Mouse (Mus musculus): ENCODE measurements at regions not wholly inside any gene's neighbourhood (a gene's known extent, or its start where the extent isn't known, plus 50 kb on each side); places are given as distances from the start of the nearest gene placed in this dataset.

DNA sequence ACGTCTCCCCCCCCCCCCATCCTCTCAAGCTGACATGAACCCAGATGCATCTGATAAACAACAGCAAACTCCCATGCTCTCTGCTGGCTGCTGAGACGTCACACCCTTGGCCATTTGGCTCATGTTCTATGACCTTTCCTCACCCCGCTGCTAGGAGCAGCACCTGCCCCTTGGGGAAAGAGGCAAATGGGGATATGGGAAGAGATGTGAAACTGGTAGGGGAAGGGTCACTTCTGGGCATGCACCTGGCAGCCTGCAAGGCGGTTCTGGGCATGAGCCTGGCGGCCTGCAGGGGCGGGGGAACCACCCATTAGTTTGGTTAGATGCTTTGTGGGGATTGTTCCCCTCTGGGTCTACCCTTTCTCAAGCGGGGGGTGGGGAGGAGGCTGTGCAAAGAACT, 187.9 kb upstream of the Zfp618 start:
- no peak overlapping the region for H3K4me2 ChIP-seq (ENCODE audit: low read depth, low read length)
- peaks cover 5% of the 10 kb centered on the region; the same call in 1 of the 2 replicates for H3K4me1 ChIP-seq (ENCODE audit: control insufficient read depth, insufficient read depth, low read length)
- no peaks in the 10 kb centered on the region for H3K36me3 ChIP-seq (ENCODE audit: control insufficient read depth, insufficient read depth, low read length)
- WGBS, result 63% methylated on average over 7 of the region's 7 CpGs
- ATAC-seq (ENCODE audit: insufficient read depth, low FRiP score), result no peak
- no peaks in the 10 kb centered on the region for H3K9me3 ChIP-seq (replicated peaks; ENCODE audit: control insufficient read depth, low read length)
- no peak overlapping the region for H3K27ac ChIP-seq (ENCODE audit: low read length)
- peaks cover 11% of the 10 kb centered on the region; the same call in 1 of the 2 replicates for H3K27me3 ChIP-seq (ENCODE audit: control insufficient read depth, insufficient read depth, low read length)
- H3K4me3 ChIP-seq (replicated peaks; ENCODE audit: low read length), result no peak overlapping the region
- no peak overlapping the region for H3K9ac ChIP-seq (ENCODE audit: low read length)

DNA sequence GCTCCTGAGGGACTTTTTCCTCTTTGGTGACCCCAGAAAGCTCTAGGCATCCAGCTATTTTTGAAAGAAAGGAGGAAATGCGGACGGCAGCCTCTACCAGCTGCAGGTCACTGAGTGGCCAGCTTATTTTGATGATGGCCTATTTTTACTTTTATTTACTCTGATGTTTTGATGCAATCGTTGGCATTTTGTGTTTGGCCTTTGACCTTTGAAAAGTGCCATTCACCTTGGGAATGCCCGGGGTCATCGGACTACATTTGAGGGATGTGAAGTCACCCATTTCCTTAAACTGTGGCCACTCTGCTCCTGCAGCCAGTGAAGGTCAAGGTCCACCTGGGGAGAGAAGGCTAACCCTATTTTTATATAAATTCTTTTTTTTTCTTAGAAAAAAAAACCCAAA, 186.8 kb upstream of the Zfp618 start:
- H3K27me3 ChIP-seq (ENCODE audit: control insufficient read depth, insufficient read depth, low read length), result peaks cover 11% of the 10 kb centered on the region; the same call in 1 of the 2 replicates
- no peaks in the 10 kb centered on the region for H3K9me3 ChIP-seq (replicated peaks; ENCODE audit: control insufficient read depth, low read length)
- H3K4me2 ChIP-seq (ENCODE audit: low read depth, low read length), result no peak overlapping the region
- H3K36me3 ChIP-seq (ENCODE audit: control insufficient read depth, insufficient read depth, low read length), result no peaks in the 10 kb centered on the region
- 80% methylated on average over 5 of the region's 5 CpGs for WGBS
- H3K4me3 ChIP-seq (replicated peaks; ENCODE audit: low read length), result no peak overlapping the region
- no peak for ATAC-seq (ENCODE audit: insufficient read depth, low FRiP score)
- H3K9ac ChIP-seq (ENCODE audit: low read length), result no peak overlapping the region
- H3K4me1 ChIP-seq (ENCODE audit: control insufficient read depth, insufficient read depth, low read length), result peaks cover 5% of the 10 kb centered on the region; the same call in 1 of the 2 replicates
- no peak overlapping the region for H3K27ac ChIP-seq (ENCODE audit: low read length)

DNA sequence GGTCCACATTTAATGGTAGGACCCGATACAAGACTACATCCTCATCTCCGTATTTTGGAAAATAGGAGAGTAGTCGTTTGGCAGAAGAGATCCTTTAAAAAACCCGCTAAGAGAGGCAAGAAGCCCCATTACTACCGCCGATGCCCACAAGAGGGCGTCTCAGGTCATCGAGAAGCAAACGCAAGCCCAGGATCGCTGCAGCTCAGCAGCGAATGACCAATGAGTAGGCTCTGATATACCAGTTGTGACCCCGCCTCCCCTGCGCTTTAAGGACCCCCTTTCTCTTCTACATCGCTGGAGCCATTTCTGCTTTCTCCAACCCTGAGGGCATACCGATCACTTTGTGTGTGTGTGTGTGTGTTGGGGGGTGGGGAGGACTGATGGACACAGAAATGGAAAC, 185.0 kb upstream of the Zfp618 start:
- Histone ChIP-seq H3K36me3 (ENCODE audit: control insufficient read depth, insufficient read depth, low read length) (no peaks in the 10 kb centered on the region), H3K4me3 (replicated peaks; ENCODE audit: low read length) (peak overlapping the region; percentile 49), H3K9ac (ENCODE audit: low read length) (peak overlapping the region; percentile 67), H3K9me3 (replicated peaks; ENCODE audit: control insufficient read depth, low read length) (no peaks in the 10 kb centered on the region), H3K4me1 (ENCODE audit: control insufficient read depth, insufficient read depth, low read length) (peaks cover 5% of the 10 kb centered on the region; the same call in 1 of the 2 replicates), H3K27me3 (ENCODE audit: control insufficient read depth, insufficient read depth, low read length) (peaks cover 11% of the 10 kb centered on the region; the same call in 1 of the 2 replicates), H3K27ac (ENCODE audit: low read length) (no peak overlapping the region), H3K4me2 (ENCODE audit: low read depth, low read length) (peak overlapping the region; percentile 73)
- ATAC-seq (ENCODE audit: insufficient read depth, low FRiP score), result peak; percentile 71; the same call in 1 of the 2 replicates
- 2% methylated on average over 15 of the region's 15 CpGs for WGBS

DNA sequence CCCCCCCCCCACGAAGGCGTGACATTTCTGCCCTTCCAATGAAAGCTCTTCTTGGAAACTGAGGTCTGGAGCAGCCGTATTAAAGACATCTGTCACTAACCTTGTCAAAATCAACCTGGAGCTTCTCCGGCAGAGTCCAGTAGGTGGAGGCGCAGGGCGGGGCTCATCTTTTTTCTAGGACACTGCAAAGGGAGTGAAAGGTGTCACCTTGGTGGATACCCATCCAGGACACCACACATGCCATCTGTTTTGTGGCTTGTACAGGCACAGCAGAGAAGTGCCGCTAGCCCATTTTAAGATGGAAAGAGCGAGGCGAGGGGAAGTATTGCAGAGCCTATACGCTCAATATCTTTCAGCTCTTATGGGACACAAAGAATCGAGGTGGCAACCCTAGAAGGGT, 184.5 kb upstream of the Zfp618 start:
- Histone ChIP-seq H3K36me3 (ENCODE audit: control insufficient read depth, insufficient read depth, low read length) (no peaks in the 10 kb centered on the region), H3K9ac (ENCODE audit: low read length) (peak overlapping the region; percentile 67), H3K4me3 (replicated peaks; ENCODE audit: low read length) (peak overlapping the region; percentile 49), H3K27ac (ENCODE audit: low read length) (no peak overlapping the region), H3K4me2 (ENCODE audit: low read depth, low read length) (peak overlapping the region; percentile 73), H3K4me1 (ENCODE audit: control insufficient read depth, insufficient read depth, low read length) (peaks cover 5% of the 10 kb centered on the region; the same call in 1 of the 2 replicates), H3K27me3 (ENCODE audit: control insufficient read depth, insufficient read depth, low read length) (peaks cover 11% of the 10 kb centered on the region; the same call in 1 of the 2 replicates), H3K9me3 (replicated peaks; ENCODE audit: control insufficient read depth, low read length) (no peaks in the 10 kb centered on the region)
- ATAC-seq (ENCODE audit: insufficient read depth, low FRiP score), result no peak
- WGBS, result 36% methylated on average over 11 of the region's 11 CpGs

DNA sequence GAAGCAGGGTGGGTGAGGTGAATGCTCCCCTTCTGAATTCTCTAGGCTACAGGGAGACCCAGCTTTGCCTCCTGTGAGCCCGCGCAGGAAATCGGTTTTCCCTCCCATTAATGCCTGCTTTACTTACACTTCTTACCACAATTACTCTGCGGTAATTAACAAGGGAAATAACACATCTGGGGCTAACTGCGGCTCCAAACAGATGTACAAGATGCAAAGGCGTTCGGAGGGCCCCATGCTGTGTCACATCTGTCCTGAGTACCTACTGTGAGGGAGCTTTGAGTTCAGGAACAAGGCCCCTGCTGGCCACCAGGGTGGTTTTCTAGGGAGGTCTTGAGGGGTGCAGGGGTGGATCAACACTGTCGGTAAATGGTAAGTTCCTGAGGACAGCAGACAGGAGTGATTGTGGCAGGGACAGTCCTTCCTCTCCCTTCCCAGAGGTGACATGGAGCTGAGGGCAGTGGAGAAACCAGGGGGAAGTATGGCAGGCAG, 184.0 kb upstream of the Zfp618 start:
- no peak for ATAC-seq (ENCODE audit: insufficient read depth, low FRiP score)
- peaks cover 5% of the 10 kb centered on the region; the same call in 1 of the 2 replicates for H3K4me1 ChIP-seq (ENCODE audit: control insufficient read depth, insufficient read depth, low read length)
- H3K36me3 ChIP-seq (ENCODE audit: control insufficient read depth, insufficient read depth, low read length), result no peaks in the 10 kb centered on the region
- no peak overlapping the region; the same call in 1 of the 2 replicates for H3K4me2 ChIP-seq (ENCODE audit: low read depth, low read length)
- 31% methylated on average over 8 of the region's 8 CpGs for WGBS
- no peak overlapping the region for H3K9ac ChIP-seq (ENCODE audit: low read length)
- peaks cover 11% of the 10 kb centered on the region; the same call in 1 of the 2 replicates for H3K27me3 ChIP-seq (ENCODE audit: control insufficient read depth, insufficient read depth, low read length)
- H3K27ac ChIP-seq (ENCODE audit: low read length), result no peak overlapping the region
- H3K9me3 ChIP-seq (replicated peaks; ENCODE audit: control insufficient read depth, low read length), result no peaks in the 10 kb centered on the region
- no peak overlapping the region for H3K4me3 ChIP-seq (replicated peaks; ENCODE audit: low read length)

DNA sequence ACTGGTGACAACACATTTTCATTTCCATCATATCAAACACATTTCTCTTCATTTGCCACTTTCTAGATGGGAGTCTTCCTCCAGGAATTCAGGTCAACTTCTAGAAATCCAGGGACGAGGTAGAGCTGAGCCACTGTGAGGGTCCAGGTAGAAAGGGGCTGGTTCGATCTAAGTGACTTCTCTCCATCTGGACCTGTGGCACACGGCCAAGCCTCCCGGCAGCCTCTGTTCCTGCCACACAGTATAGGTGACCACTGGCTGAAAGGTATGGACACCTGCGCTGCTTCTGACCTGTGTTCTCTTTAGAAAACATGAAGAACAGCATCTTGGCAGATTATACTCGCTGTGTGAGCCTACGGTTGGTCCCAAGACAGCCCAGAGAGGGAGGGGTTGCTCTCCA, 179.7 kb upstream of the Zfp618 start:
- ATAC-seq (ENCODE audit: insufficient read depth, low FRiP score), result no peak
- H3K9ac ChIP-seq (ENCODE audit: low read length), result no peak overlapping the region
- no peaks in the 10 kb centered on the region for H3K36me3 ChIP-seq (ENCODE audit: control insufficient read depth, insufficient read depth, low read length)
- no peaks in the 10 kb centered on the region for H3K9me3 ChIP-seq (replicated peaks; ENCODE audit: control insufficient read depth, low read length)
- H3K27me3 ChIP-seq (ENCODE audit: control insufficient read depth, insufficient read depth, low read length), result peaks cover 11% of the 10 kb centered on the region; the same call in 1 of the 2 replicates
- H3K27ac ChIP-seq (ENCODE audit: low read length), result no peak overlapping the region
- H3K4me2 ChIP-seq (ENCODE audit: low read depth, low read length), result no peak overlapping the region
- H3K4me1 ChIP-seq (ENCODE audit: control insufficient read depth, insufficient read depth, low read length), result peaks cover 4% of the 10 kb centered on the region; the same call in 1 of the 2 replicates
- H3K4me3 ChIP-seq (replicated peaks; ENCODE audit: low read length), result no peak overlapping the region
- WGBS, result 83% methylated on average over 7 of the region's 7 CpGs

DNA sequence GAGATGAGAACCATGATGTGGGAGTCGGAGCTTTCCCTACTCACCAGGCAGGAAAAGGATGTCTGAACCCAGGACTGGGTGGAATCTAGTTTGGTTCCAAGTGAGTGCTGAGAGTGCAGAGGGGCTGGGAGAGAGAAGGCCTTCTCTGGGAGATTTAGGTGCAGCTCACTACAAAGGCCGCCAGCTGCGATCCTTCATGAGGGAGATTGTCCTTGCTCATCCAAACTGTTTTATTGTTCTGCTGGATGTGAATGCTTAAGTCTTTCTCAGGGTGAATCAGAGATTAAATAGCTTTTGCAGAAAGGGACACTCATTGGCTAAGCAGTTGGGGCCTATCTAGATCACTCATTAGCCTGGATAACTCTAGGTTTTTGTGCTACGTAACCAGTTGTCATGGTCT, 175.7 kb upstream of the Zfp618 start:
- Histone ChIP-seq H3K9me3 (replicated peaks; ENCODE audit: control insufficient read depth, low read length) (no peaks in the 10 kb centered on the region), H3K4me1 (ENCODE audit: control insufficient read depth, insufficient read depth, low read length) (no peaks in the 10 kb centered on the region), H3K36me3 (ENCODE audit: control insufficient read depth, insufficient read depth, low read length) (no peaks in the 10 kb centered on the region), H3K4me2 (ENCODE audit: low read depth, low read length) (no peak overlapping the region), H3K27ac (ENCODE audit: low read length) (no peak overlapping the region), H3K9ac (ENCODE audit: low read length) (no peak overlapping the region), H3K4me3 (replicated peaks; ENCODE audit: low read length) (no peak overlapping the region), H3K27me3 (ENCODE audit: control insufficient read depth, insufficient read depth, low read length) (no peaks in the 10 kb centered on the region)
- WGBS, result 79% methylated on average over 4 of the region's 4 CpGs
- no peak for ATAC-seq (ENCODE audit: insufficient read depth, low FRiP score)

DNA sequence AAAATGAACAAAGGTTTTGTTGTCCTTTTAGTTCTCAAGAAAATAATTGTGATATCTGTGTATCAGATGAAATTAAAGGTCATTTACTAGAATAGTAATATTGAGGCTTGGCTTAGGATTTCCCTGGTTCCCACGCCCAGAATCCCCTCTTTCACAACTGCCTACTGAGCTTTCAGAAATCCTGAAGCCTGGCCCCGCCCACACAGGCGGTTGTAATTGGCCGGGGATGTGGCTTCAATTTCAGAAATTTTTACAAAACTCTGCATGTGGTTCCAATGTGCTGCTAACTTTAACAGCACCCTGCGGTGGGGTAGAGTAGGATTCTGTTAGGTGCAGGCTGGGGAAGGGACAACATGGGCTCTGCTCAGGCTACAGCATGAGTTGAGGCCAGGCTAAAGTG, 171.8 kb upstream of the Zfp618 start:
- H3K9ac ChIP-seq (ENCODE audit: low read length), result no peak overlapping the region
- no peak overlapping the region for H3K27ac ChIP-seq (ENCODE audit: low read length)
- no peaks in the 10 kb centered on the region for H3K4me1 ChIP-seq (ENCODE audit: control insufficient read depth, insufficient read depth, low read length)
- ATAC-seq (ENCODE audit: insufficient read depth, low FRiP score), result no peak
- no peak overlapping the region for H3K4me3 ChIP-seq (replicated peaks; ENCODE audit: low read length)
- WGBS, result 65% methylated on average over 5 of the region's 5 CpGs
- no peak overlapping the region for H3K4me2 ChIP-seq (ENCODE audit: low read depth, low read length)
- no peaks in the 10 kb centered on the region for H3K36me3 ChIP-seq (ENCODE audit: control insufficient read depth, insufficient read depth, low read length)
- no peaks in the 10 kb centered on the region for H3K9me3 ChIP-seq (replicated peaks; ENCODE audit: control insufficient read depth, low read length)
- H3K27me3 ChIP-seq (ENCODE audit: control insufficient read depth, insufficient read depth, low read length), result no peaks in the 10 kb centered on the region

DNA sequence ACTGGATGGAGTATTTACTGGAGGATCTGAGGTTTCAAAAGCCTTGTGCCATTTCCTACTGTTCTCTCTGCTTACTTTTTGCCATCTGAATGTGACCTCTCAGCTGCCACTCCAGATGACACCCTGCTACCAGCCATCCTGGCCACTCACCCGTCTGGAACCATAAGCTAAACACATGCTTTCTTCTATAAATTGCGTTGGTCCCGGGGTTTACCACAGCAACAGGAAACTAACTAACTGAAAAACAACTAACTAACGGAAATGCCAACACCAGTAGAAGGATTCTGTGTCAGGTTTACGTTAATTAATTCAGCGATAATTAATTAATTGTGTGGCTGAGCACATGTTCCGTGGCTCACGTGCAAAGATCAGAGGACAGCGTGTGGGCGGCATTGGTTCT, 169.8 kb upstream of the Zfp618 start:
- no peak overlapping the region for H3K9ac ChIP-seq (ENCODE audit: low read length)
- H3K36me3 ChIP-seq (ENCODE audit: control insufficient read depth, insufficient read depth, low read length), result no peaks in the 10 kb centered on the region
- no peaks in the 10 kb centered on the region for H3K27me3 ChIP-seq (ENCODE audit: control insufficient read depth, insufficient read depth, low read length)
- H3K4me2 ChIP-seq (ENCODE audit: low read depth, low read length), result no peak overlapping the region
- 76% methylated on average over 10 of the region's 10 CpGs for WGBS
- no peak overlapping the region for H3K27ac ChIP-seq (ENCODE audit: low read length)
- H3K4me3 ChIP-seq (replicated peaks; ENCODE audit: low read length), result no peak overlapping the region
- no peaks in the 10 kb centered on the region for H3K4me1 ChIP-seq (ENCODE audit: control insufficient read depth, insufficient read depth, low read length)
- ATAC-seq (ENCODE audit: insufficient read depth, low FRiP score), result no peak
- no peaks in the 10 kb centered on the region for H3K9me3 ChIP-seq (replicated peaks; ENCODE audit: control insufficient read depth, low read length)
